Mouse (Mus musculus) ES-Bruce4 (cell line): Measurements from ENCODE around the gene Hap1.

Experiments
- CTCF ChIP-seq: IDR thresholded peaks from one replicate; pipeline ENCODE4 v1.8.1; 2011; ENCODE audit warnings: low read depth, low read length
- EP300 ChIP-seq: IDR thresholded peaks from 2 replicates; pipeline ENCODE4 v1.6.1; 2011; ENCODE audit warnings: low read depth, low read length; ENCODE audit not compliant: insufficient read depth
- POLR2A ChIP-seq: IDR thresholded peaks from one replicate; pipeline ENCODE4 v1.8.1; 2011; ENCODE audit warnings: low read length; ENCODE audit not compliant: insufficient read depth

DNA sequence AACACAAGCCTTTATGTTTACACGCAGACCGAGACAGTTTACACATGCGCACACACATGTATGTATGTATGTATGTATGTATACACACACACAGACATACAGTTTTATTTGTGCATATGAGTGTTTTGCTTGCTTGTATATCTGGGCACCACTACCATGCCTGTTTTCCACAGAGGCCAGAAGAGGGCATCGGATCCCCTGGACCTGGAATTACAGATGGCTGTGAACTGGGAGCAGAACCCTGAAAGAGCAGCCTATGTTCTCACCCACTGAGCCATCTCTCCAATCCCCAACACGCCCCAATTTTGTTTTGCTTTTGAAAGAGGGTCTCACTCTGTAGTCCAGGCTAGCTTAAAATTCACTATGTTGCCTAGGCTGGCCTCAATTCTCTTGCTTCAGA lies 1.5 kb upstream of the Hap1 start:
- TF ChIP-seq CTCF (peak; percentile 26), POLR2A (no peak), EP300 (no peak)
